Mouse (Mus musculus) left cerebral cortex, adult 8-10 months (tissue): Measurements from ENCODE around the gene Hps4. TPM values are rescaled to one million over a fixed set of nuclear protein-coding genes. Genes with fewer than 3 reads are reported as not detected.

Experiments
- DNase-seq, 2 experiments: peaks; one replicate each; pipeline ENCODE4 v3.0.0; 2022; ENCODE audit warnings: low spot score in 2 of 2
- total RNA-seq, 4 experiments: library from RNA; stranded (reverse); gene quantifications; 2 replicates each; pipeline ENCODE4 v1.2.4; 2022

The Hps4 gene
- total RNA-seq, 4 experiments from 2014 or later, result 23.0 to 32.2 (median 27.6) TPM

DNA sequence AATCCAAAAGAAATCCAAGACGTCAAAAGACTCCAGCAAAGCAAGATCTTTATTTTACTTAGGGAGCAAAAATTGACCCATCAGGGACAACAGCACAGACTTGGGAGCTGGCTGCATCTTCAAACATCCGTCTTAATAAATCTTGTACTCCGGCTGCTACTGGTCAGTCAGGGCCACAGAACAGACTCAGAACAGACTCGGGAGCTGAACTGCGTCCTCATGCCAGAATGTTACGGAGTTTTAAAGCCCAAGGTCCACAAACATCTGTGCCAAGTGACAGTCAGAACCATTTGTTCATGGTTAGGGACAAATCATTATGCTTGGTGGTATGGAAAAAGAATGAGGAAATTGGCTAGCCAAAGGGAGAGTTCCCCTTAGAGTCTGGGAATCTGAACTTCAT, 19.6 kb upstream of the Hps4 start:
- no peak for DNase-seq

DNA sequence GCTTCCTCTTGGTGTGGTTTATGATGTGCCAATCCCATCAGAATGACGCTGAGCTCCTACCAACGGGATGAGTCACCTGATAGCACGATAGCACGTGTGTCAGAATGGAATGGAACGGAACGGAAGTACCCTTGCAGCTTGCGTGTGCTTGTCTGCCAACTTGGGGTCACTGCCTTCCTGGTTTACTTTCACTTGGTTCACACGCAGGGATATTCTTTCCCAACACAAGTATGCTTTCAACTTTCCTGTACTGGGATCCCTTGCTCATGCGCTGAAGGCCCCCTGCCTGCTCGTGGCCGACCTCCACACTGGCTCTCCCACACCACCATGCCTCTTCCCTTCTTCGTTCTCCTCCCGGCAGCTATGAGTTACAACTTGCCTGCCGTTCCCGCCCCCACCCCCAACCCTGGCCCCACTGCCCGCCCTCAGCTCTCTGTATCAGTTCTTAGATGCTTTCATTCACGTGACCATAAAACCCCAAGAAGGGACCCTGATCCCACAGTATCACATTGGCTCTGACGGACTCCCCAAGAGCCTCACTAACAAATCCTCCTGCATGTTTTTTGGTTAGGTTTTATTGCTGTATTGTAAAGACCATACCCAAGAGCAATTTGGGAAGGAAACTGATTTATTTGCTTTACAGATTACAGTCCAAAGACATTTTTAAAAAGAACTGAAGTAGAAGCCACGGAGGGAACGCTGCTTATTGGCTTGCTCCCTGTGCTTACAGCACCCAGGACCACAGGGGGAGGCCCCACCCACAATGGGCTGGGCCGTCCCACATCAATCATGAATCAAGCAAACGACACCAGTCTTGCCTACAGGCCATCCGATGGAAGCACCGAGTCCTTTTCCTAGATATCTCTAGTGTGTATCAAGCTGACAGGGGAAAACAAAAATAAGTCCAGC, 18.0 kb upstream of the Hps4 start:
- DNase-seq, result no peak

DNA sequence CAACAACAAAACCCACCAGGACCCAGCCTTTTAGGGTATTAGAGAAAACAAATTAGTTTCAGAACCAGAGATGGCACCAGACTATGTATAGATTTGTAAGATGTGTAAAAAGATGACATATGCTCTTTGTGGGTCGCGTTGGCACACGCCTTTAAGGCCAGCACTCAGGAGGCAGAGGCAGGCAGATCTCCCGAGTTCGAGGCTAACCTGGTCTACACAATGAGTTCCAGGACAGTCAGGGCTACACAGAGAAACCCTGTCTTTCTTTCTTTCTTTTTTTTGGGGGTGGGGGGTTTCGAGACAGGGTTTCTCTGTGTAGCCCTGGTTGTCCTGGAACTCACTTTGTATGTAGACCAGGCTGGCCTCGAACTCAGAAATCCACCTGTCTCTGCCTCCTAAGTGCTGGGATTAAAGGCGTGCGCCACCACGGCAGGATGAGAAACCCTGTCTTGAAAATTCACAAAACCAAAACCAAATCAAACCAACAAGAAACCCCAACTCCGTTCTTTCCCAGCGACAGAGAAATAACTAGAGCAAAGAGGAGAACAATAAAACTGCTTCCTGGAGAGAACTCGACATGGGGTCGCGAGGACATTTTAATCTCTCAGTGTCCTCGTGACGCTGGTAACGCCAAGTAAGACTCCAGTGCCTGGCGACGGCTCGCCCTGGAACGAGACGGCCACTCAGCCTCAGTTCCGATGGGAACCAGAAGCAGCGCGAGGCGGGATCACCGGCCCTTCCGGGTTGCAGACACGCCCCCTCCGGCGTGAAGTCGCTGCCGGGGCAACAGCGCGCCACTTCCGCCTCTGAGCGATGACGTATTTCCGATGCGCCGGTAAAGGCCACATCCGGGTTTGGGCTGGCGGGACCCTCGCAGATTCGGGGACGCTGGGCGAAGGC, 17.1 kb upstream of the Hps4 start, which contains the start of gene Tfip11:
Tfip11 (plus strand) TSS at position 813 of the 900 bp plus-strand sequence.
- peak; percentile 94 to 95 for DNase-seq

DNA sequence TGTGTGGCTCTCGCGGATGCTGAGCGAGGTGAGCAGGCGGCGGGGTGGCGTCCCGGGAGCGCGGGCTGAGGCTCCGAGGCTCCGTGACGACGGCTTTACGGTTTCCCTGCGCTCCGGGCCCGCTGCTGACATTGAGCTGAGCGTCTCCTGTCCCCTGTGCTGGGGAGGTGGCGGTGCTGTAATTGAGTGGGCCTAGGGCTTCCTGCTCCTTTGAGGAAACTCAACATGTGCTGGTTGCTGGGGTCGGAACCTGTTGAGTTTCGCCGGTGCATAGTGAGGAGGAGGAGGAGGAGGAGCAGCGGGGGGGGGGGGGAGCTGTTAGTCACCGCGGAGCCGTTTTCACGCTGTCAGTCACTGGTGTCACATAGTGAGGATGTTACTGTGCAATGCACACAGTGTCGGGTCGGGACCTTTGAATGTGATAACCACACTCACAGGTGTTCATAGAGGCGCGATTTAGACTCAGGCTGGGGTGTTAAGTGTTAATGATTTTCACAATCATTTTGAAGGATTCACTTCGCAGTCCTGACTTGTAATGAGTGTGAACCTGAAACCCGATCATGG, 16.4 kb upstream of the Hps4 start:
- no peak for DNase-seq

DNA sequence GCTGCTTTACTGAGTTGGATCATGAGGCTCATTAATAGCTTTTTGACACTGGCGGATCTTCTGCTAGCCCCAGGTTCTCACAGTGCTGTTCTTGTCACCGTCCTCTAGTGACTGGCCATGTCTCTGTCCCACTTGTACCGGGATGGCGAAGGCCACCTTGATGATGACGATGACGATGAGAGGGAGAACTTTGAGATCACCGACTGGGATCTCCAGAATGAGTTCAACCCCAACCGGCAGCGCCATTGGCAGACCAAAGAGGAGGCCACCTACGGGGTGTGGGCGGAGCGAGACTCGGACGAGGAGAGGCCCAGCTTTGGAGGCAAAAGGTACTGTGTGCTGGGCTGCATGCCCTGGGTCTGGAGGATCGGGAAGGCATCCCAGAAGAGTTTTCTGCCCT, 15.0 kb upstream of the Hps4 start:
- no peak for DNase-seq

DNA sequence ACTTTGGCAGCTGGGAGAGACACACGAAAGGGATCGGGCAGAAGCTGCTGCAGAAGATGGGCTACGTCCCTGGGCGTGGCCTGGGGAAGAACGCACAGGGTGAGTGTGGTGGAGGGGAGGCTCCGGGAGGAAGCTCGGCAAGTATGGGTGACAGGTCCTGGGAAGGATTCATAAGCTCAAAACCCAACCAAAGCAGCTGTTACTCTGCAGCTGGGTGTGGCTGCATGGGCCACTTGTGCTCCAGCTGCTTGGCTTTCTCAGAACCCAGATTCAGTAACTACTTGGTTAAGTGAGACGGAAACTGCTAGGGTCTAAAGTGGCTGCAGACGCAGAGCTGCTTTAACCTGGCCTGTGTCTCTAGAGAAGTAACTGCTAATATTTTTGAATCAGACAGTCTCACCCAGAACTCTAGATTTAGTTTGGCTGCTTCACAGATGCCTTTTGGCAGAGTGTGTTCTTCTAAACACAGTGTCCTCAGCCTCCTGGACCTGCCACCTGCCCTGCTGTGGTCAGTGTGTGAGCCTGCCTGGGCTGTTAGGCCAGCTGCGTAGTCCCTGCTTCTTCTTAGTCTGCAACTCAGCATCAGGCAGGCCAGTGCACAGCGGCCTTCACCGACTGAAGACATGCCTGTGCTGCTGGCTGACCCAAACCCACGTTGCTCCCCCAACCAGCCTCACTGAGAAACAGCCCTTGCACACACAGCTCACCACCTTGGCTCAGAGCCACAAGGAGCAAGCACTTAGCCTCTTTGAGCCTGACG, 12.9 kb upstream of the Hps4 start:
- no peak for DNase-seq

DNA sequence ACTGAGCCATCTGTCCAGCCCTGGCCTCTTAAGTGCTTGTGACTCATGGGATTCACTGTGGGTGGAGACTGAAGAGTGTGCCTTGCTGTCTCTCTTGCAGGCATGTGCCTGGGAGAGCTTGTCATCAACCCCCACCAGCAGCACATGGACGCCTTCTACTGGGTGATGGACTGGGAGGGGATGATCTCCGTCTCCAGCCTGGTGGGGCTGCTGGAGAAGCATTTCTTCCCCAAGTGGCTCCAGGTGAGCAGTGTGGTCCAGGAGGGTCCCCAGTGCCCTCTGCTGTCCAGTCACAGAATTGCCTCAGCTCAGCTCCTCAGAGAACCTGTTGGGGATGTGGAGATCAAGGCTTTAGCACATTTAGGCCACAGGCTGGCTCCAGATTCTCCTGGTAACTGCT, 7.4 kb upstream of the Hps4 start:
- DNase-seq, result peak in 1 of 2 experiments; percentile 46

DNA sequence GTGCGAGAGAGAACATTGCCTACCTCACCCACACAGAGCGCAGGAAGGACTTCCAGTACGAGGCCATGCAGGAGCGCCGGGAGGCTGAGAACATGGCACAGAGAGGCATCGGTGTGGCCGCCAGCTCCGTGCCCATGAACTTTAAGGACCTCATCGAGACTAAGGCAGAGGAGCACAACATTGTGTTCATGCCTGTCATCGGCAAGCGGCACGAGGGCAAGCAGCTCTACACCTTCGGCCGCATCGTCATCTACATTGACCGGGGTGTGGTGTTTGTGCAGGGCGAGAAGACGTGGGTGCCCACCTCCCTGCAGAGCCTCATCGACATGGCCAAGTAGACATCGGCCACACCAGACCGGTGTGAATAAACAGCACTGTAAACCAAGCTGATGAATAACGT, 5.9 kb upstream of the Hps4 start:
- no peak for DNase-seq

DNA sequence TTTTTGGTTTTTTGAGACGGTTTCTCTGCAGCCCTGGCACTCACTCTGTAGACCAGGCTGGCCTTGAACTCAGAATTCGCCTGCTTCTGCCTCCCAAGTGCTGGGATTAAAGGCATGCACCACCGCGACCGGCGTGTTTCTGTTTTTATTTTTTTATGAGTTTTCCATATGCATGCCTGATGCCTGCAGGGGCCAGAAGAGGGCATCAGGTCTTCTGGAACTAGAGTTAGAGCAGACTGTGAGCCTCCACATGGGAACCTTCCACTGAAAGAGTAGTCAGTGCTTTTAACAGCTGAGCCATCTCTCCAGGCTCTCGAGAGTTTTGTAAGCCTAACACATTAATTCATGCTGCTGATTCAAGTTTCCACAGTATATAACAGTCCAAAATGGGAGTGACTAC, 3.7 kb upstream of the Hps4 start:
- DNase-seq, result no peak

DNA sequence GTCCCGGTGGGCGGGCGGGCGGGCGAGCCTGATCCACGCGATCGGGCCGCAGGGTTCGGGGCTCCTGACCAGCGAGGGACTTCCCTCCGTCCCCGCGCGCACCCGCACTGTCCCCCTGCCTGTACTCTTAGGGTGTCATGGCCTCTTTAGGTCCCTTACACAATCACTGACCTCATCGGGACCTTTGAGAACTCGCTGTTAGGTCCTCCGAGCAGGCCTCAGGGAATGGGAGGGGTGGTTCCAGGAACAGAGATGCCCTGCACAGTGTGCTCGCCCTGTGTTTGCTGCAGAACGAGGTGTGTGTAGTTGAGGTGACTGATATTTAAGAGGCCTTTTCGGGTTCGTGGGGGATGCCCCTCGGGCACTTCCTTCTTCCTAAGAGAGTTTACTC, 317 bp downstream of the Hps4 start:
- peak in 1 of 2 experiments; percentile 35 for DNase-seq

DNA sequence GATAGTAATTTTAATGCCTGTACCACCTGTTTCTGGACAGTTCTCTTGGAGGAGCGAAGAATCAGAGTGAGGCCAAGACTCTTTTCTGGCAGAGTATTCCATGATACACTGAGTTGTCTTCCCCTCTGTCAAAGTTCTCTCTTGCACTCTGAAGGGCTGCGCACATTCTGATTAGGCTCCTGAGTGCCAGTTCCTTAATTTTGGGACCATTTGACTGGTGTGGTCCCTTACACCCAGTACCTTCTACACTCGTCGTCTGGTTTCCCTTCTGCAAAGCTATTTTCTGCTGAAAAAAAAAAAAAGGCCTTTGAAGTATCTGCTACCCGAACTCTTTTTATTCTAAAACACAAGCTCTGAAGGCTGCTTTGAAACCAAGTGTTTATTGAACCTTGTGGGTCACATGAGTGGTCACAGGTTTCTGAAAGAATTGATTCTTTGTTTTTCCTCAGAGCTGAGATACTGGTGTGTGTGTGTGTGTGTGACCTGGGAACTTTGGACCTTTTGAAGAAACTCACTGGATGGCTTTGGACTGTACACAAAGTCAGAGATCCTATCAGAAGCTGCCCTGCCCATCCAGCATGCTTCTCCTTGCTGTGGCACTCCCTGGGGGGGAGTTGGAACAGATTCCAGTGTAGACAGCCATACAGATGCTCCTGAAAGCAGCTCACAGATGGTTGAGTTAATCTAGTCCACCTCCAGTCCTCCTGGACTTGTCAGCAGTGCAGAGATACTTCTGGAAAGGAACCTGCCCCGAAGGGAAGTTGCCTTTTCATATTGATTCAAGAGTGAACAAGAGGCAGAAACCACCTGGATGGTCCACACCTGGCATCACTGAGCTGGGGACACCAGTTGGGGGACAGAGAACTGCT, 1.4 kb downstream of the Hps4 start:
- peak in 1 of 2 experiments; percentile 79 for DNase-seq

DNA sequence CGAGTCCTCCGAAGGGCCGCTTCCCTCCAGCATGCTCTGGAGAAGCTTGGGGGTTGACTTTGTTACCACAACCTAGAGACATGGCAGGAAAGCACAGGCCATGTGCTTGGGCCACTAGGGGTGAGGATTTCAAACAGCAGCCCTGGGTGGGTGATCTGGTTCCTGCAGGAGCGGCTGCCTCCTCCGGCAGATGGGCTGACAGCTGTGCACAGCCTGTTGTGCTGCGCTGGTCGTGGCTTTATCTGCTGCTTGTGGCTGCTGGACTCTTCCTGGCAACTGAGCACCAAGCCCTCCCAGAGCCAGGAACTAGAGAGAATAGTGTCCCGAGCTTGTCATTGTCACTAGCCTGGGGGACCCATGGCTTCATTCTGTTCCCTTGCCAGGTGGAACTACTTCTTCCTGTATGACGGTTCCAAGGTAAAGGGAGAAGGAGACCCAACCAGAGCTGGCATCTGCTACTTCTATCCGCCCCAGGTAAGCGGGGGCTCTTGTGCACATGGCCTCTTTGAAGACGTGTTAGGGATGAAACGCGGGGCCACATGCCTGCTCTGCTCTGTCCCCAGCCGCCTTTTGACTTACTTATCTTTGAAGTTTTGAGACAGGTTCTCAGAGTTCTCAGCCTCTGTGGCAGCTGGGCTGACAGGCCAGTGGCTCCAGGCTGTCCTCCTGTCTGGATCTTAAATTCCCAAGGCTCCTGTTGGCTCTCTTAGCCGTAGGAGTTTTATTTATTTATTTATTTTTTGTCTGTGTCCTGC, 3.5 kb downstream of the Hps4 start:
- DNase-seq, result no peak

DNA sequence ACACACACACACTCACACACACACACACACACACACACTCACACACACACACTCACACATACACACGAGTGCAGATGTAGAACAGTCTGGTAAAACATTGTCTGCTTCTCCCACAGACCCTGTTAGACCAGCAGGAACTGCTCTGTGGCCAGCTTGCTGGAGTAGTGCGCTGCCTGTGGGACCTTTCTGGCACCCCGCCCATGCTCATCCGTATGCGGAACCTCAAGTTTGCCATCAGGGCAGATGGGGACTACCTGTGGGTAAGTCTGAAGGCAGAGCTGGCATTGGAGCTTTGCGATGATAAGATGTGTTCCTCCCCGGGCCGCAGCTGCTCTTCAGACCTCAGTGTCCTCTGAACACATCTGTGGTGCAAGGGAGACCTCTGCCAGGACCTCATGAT, 6.3 kb downstream of the Hps4 start:
- no peak for DNase-seq

DNA sequence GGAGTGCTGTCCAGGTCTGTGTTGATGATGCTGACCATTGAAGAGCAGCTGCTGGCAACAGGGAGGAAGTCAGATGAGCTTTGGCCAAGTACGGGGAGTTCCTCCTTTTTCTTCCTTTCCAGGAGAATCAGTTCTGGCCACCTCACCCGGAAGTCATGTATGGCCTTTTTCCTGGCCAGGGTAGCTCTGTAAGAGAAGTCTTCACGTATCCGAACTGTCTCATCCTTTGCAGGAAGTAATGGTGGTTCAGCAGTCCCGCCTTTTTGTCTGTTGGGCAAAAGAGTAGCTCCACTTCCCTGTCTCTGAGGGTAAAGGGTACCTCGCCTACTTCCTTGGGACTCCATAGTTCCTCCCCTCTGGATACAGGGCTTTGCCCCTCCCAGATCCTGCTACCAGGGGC, 12.6 kb downstream of the Hps4 start:
- DNase-seq, result no peak

DNA sequence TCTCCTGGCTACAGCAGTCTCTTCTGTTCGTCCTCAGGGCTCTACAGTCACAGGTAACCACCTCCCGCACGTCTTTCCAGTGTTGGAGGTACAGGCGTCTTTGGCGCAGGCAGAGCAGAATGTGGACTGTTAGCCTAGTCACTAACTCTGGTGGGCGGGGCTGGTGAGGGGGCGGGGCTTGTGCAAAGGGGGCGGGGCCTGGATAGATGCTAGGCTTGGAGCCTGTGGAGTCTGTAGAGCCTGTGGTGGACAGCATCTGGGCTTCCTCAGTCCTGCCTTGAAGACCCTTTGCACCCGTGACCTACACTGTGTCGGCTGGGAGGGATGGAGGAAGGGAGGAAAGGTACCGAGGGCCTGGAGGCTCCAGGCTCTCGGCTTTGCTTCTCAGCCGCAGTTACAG, 13.0 kb downstream of the Hps4 start, which contains the start of gene Gm6583:
Gm6583 (minus strand) TSS at position 124 of the 400 bp plus-strand sequence.
- no peak for DNase-seq

DNA sequence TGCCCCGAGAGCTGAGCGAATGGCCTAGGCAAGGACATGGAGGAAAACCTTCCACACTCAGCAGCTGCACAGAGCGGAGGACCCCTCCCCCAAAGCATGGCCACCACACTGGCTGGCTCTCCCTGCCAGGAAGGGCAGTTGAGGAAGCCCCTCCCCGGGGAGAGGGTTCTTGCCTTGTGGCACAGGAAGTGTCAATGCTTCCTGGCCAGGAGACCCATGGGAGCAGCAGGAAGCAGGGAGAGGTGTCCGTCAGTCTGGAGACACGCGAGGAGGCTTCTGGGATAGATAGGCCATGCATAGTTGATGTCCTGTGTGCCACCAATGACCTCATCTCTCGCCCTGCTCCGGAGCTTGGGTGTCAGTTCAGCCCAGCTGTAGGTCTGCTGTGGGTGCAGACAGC, 13.4 kb downstream of the Hps4 start:
- DNase-seq, result no peak

DNA sequence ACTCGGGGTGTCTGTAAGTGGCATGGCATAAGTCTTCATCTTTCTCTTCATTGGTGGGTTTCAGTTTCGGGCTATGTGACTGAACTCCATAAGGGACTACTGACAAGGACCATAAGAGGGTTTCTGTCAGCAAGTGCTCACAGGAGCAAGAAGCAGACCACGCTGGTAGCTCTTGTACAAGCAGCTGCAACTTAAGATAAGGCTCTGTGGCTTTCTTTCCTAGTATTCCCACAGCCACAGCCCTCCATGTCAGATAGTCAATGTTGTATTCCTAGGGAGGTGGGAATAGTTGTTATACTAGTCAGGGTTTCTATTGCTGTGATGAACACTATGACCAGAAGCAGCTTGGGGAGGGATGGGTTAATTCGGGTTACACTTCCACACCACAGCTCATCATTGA, 16.6 kb downstream of the Hps4 start:
- no peak for DNase-seq

DNA sequence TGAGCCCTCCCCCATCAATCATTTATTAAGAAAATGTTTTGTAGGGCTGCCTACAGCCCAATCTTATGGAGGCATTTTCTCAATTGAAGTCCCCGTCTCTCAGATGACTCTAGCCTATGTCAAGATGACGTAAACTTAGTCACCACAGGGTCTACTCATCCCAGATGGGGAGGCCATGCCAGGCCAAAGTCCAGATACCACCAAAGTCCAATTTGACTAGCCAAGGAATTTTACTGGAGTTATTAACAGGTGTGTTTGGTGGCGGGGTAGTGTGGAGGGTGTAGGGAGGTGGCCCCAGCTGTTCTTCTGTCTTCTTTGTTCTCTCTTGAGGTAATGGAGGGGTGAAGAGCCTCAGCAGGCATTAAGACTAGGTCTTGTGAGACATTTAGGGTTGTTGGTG, 17.2 kb downstream of the Hps4 start:
- no peak for DNase-seq

DNA sequence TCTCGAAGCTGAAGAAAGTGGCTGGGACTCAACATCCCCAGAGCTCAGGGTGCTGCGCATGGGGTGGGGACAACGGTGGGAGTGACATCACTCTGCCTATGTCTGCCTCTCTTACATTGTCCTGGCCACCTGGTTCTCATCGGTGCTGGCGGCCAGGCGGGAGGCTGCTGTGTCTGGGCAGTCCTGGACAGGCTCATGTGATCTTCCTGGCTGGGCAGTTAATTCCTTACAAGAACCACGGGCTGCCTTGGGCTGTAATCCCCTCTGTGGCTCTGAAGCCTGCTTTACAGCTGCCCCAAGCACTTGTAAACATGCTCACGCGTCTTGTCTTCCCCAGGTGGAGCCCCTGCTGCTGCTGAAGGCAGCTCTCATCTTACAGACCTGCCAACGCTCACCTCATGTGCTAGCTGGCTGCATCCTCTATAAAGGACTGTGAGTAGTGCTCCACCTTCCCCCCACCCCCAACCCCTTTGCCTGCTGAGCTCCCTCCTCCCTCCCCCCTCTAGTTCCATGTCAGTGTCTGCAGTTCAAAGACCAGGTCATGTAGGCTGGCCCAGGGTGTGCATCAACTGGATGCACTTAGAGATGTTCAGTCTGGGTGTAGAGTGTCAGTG, 21.4 kb downstream of the Hps4 start:
- no peak for DNase-seq
